ENCODE assay signal across 10 mouse cellular contexts in genomic region chr9:35574416-35574815, GRCm38 (mm10). TPM values are rescaled to one million over a fixed set of nuclear protein-coding genes. Genes with fewer than 3 reads are reported as not detected.
DNase-seq lines count a peak whose midpoint lies in the region; ATAC-seq lines count a peak whose summit lies in the region.
"Had no signal": no experiment of that assay in that cellular context is flagged by ENCODE, and none has a peak within 500 bp of the region (broad histone marks: within the 10 kb centered on the region; RNA-seq: fewer than 3 reads in every experiment).

No protein-coding gene starts in this region.

- H3K4me3 ChIP-seq in kidney, embryonic 16.5 days (ENCODE audit: low read length): peak overlapping the region; percentile 33
- peak overlapping the region; percentile 35 for H3K4me3 ChIP-seq in embryonic facial prominence, embryonic 14.5 days (ENCODE audit: low read depth, low read length)
- H3K4me3 ChIP-seq in intestine, embryonic 16.5 days (ENCODE audit: low read length): peak overlapping the region; percentile 31
- H3K4me3 ChIP-seq in neural tube, embryonic 15.5 days (replicated peaks): peak overlapping the region; percentile 38

- 0 out of 2 replicates have a peak overlapping the region, but pooled peaks have one; percentile 11 for H3K9ac ChIP-seq in kidney, embryonic 16.5 days (replicated peaks; ENCODE audit: low read length)
- H3K9ac ChIP-seq in embryonic facial prominence, embryonic 14.5 days (ENCODE audit: low read depth, low read length): peak overlapping the region; percentile 58
- peak overlapping the region; percentile 55; the same call in 1 of the 2 replicates for H3K9ac ChIP-seq in intestine, embryonic 16.5 days (ENCODE audit: low read depth, low read length)
- H3K9ac ChIP-seq in neural tube, embryonic 15.5 days (replicated peaks): peak overlapping the region; percentile 30; the same call in 1 of the 2 replicates

- WGBS in kidney, embryonic 16.5 days: 4% methylated on average over 32 of the region's 32 CpGs
- WGBS in embryonic facial prominence, embryonic 14.5 days: 5% methylated on average over 32 of the region's 32 CpGs
- 5% methylated on average over 32 of the region's 32 CpGs for WGBS in intestine, embryonic 16.5 days
- 5% methylated on average over 32 of the region's 32 CpGs for WGBS in neural tube, embryonic 15.5 days

- no peaks in the 10 kb centered on the region for H3K36me3 ChIP-seq in kidney, embryonic 16.5 days (ENCODE audit: insufficient read depth, low read length)
- H3K36me3 ChIP-seq in embryonic facial prominence, embryonic 14.5 days (ENCODE audit: control insufficient read depth, insufficient read depth, low read length): no peaks in the 10 kb centered on the region
- no peaks in the 10 kb centered on the region for H3K36me3 ChIP-seq in intestine, embryonic 16.5 days (ENCODE audit: control insufficient read depth, insufficient read depth, low read length)
- H3K36me3 ChIP-seq in neural tube, embryonic 15.5 days: no peaks in the 10 kb centered on the region

- ATAC-seq in kidney, embryonic 16.5 days (ENCODE audit: low FRiP score, low TSS enrichment): no peak
- no peak for ATAC-seq in embryonic facial prominence, embryonic 14.5 days (ENCODE audit: low read depth)
- no peak for ATAC-seq in intestine, embryonic 16.5 days
- ATAC-seq in neural tube, embryonic 15.5 days (ENCODE audit: low FRiP score): no peak

- no peak for DNase-seq in kidney, postnatal 14 days
- DNase-seq in embryonic facial prominence, embryonic 14.5 days (ENCODE audit: low spot score): no peak
- no peak for DNase-seq in layer of hippocampus, adult 8-10 months (ENCODE audit: low spot score in 2 of 2)
- DNase-seq in thymus, postnatal 14 days: no peak
- no peak for DNase-seq in spleen, postnatal 14 days (ENCODE audit: low spot score in 2 of 2)

- no peak overlapping the region for H3K27ac ChIP-seq in kidney, embryonic 16.5 days (ENCODE audit: low read length)
- no peak overlapping the region for H3K27ac ChIP-seq in embryonic facial prominence, embryonic 14.5 days (replicated peaks; ENCODE audit: low read depth, low read length)
- H3K27ac ChIP-seq in intestine, embryonic 16.5 days (ENCODE audit: low read length): no peak overlapping the region
- no peak overlapping the region for H3K27ac ChIP-seq in neural tube, embryonic 15.5 days (replicated peaks)

- peak overlapping the region; percentile 54 for H3K4me2 ChIP-seq in kidney, embryonic 16.5 days (replicated peaks; ENCODE audit: low read depth, low read length)
- H3K4me2 ChIP-seq in embryonic facial prominence, embryonic 14.5 days (ENCODE audit: low read depth, low read length): peak overlapping the region; percentile 56
- H3K4me2 ChIP-seq in intestine, embryonic 16.5 days (ENCODE audit: low read depth, low read length): peak overlapping the region; percentile 46
- H3K4me2 ChIP-seq in neural tube, embryonic 15.5 days: peak overlapping the region; percentile 68

- H3K9me3 ChIP-seq in kidney, embryonic 16.5 days (ENCODE audit: low read length): no peaks in the 10 kb centered on the region
- no peaks in the 10 kb centered on the region for H3K9me3 ChIP-seq in embryonic facial prominence, embryonic 14.5 days (ENCODE audit: control insufficient read depth, low read length)
- no peaks in the 10 kb centered on the region for H3K9me3 ChIP-seq in intestine, embryonic 16.5 days (ENCODE audit: control insufficient read depth, low read length)
- no peaks in the 10 kb centered on the region for H3K9me3 ChIP-seq in neural tube, embryonic 15.5 days (replicated peaks)

- H3K27me3 ChIP-seq in kidney, embryonic 16.5 days (ENCODE audit: insufficient read depth, low read length): peaks cover 22% of the 10 kb centered on the region
- peaks cover 11% of the 10 kb centered on the region for H3K27me3 ChIP-seq in embryonic facial prominence, embryonic 14.5 days (replicated peaks; ENCODE audit: control insufficient read depth, insufficient read depth, low read length)
- H3K27me3 ChIP-seq in intestine, embryonic 16.5 days (replicated peaks; ENCODE audit: control insufficient read depth, insufficient read depth, low read length): 0 out of 2 replicates have a peak, but pooled peaks cover 4% of the 10 kb centered on the region
- H3K27me3 ChIP-seq in neural tube, embryonic 15.5 days (replicated peaks): peaks cover 6% of the 10 kb centered on the region; the same call in 1 of the 2 replicates

- H3K4me1 ChIP-seq in kidney, embryonic 16.5 days (ENCODE audit: insufficient read depth, low read length): peaks cover 5% of the 10 kb centered on the region
- no peaks in the 10 kb centered on the region for H3K4me1 ChIP-seq in embryonic facial prominence, embryonic 14.5 days (ENCODE audit: control insufficient read depth, insufficient read depth, low read length)
- peaks cover 3% of the 10 kb centered on the region for H3K4me1 ChIP-seq in intestine, embryonic 16.5 days (ENCODE audit: control insufficient read depth, insufficient read depth, low read length)
- peaks cover 10% of the 10 kb centered on the region for H3K4me1 ChIP-seq in neural tube, embryonic 15.5 days

RNA-seq across cellular contexts. Expression of gene Hyls1, which starts 4.2 kb away (rescaled TPM):
- polyA plus RNA-seq in kidney, embryonic 16.5 days (2015; fragmentation: Nextera tagmentation; extraction: Ambion mirVana): 15.3 and 16.4 TPM in 2 replicates
- polyA plus RNA-seq in embryonic facial prominence, embryonic 14.5 days (2014; fragmentation: Nextera tagmentation; extraction: Ambion mirVana): 17.4 and 18.4 TPM in 2 replicates
- polyA plus RNA-seq in intestine, embryonic 16.5 days (2015; fragmentation: Nextera tagmentation; extraction: Ambion mirVana): 10.8 TPM in 2 replicates
- polyA plus RNA-seq in neural tube, embryonic 15.5 days (2015; fragmentation: Nextera tagmentation; extraction: Ambion mirVana): 15.0 and 15.7 TPM in 2 replicates
- 10 to 100 TPM; 14.8 to 16.2 (median 15.3) TPM for total RNA-seq in layer of hippocampus, adult 8-10 months (2022)

RNA-seq across cellular contexts. Expression of gene Pate2, which starts 4.3 kb away (rescaled TPM):
- polyA plus RNA-seq in kidney, embryonic 16.5 days (2015; fragmentation: Nextera tagmentation; extraction: Ambion mirVana): 0.57 and 0.84 TPM in 2 replicates
- polyA plus RNA-seq in embryonic facial prominence, embryonic 14.5 days (2014; fragmentation: Nextera tagmentation; extraction: Ambion mirVana): 0.24 and 0.61 TPM in 2 replicates
- 0.38 and 0.66 TPM in 2 replicates for polyA plus RNA-seq in intestine, embryonic 16.5 days (2015; fragmentation: Nextera tagmentation; extraction: Ambion mirVana)
- polyA plus RNA-seq in neural tube, embryonic 15.5 days (2015; fragmentation: Nextera tagmentation; extraction: Ambion mirVana): 0.89 and 0.97 TPM in 2 replicates
- total RNA-seq in layer of hippocampus, adult 8-10 months (2022): 1 to 10 TPM in 3 of 4 experiments, under 1 TPM in 1; 0.76 to 2.1 (median 1.4) TPM
- polyA plus RNA-seq: large intestine, adult 2 months had no signal

RNA-seq across cellular contexts. Expression of gene Pus3, which starts 16.0 kb away (rescaled TPM):
- polyA plus RNA-seq in kidney, embryonic 16.5 days (2015; fragmentation: Nextera tagmentation; extraction: Ambion mirVana): 20.6 and 24.0 TPM in 2 replicates
- polyA plus RNA-seq in embryonic facial prominence, embryonic 14.5 days (2014; fragmentation: Nextera tagmentation; extraction: Ambion mirVana): 18.0 and 20.2 TPM in 2 replicates
- 15.0 and 16.5 TPM in 2 replicates for polyA plus RNA-seq in intestine, embryonic 16.5 days (2015; fragmentation: Nextera tagmentation; extraction: Ambion mirVana)
- 15.5 and 16.9 TPM in 2 replicates for polyA plus RNA-seq in neural tube, embryonic 15.5 days (2015; fragmentation: Nextera tagmentation; extraction: Ambion mirVana)
- total RNA-seq in layer of hippocampus, adult 8-10 months (2022): 10 to 100 TPM; 10.7 to 12.8 (median 12.2) TPM

RNA-seq across cellular contexts. Expression of gene Ddx25, which starts 16.1 kb away (rescaled TPM):
- polyA plus RNA-seq in kidney, embryonic 16.5 days (2015; fragmentation: Nextera tagmentation; extraction: Ambion mirVana): 2.3 TPM in 2 replicates
- 3.7 and 4.9 TPM in 2 replicates for polyA plus RNA-seq in embryonic facial prominence, embryonic 14.5 days (2014; fragmentation: Nextera tagmentation; extraction: Ambion mirVana)
- 1.1 and 1.2 TPM in 2 replicates for polyA plus RNA-seq in intestine, embryonic 16.5 days (2015; fragmentation: Nextera tagmentation; extraction: Ambion mirVana)
- polyA plus RNA-seq in neural tube, embryonic 15.5 days (2015; fragmentation: Nextera tagmentation; extraction: Ambion mirVana): 25.6 and 30.2 TPM in 2 replicates
- total RNA-seq in layer of hippocampus, adult 8-10 months (2022): 10 to 100 TPM; 14.2 to 17.9 (median 16.1) TPM

RNA-seq across cellular contexts. Expression of gene Pate4, which starts 37.3 kb away (rescaled TPM):
- polyA plus RNA-seq in kidney, embryonic 16.5 days (2015; fragmentation: Nextera tagmentation; extraction: Ambion mirVana): not detected in 2 replicates
- not detected in 2 replicates for polyA plus RNA-seq in embryonic facial prominence, embryonic 14.5 days (2014; fragmentation: Nextera tagmentation; extraction: Ambion mirVana)
- not detected in 2 replicates for polyA plus RNA-seq in intestine, embryonic 16.5 days (2015; fragmentation: Nextera tagmentation; extraction: Ambion mirVana)
- polyA plus RNA-seq in neural tube, embryonic 15.5 days (2015; fragmentation: Nextera tagmentation; extraction: Ambion mirVana): not detected in 2 replicates
- total RNA-seq in layer of hippocampus, adult 8-10 months (2022): not detected
- total RNA-seq: common myeloid progenitor, adult 5-6 weeks had no signal
- polyA plus RNA-seq: large intestine, adult 2 months had no signal
